Mouse (Mus musculus): Measurements from ENCODE around the gene Uvrag.

Gene Uvrag

DNA sequence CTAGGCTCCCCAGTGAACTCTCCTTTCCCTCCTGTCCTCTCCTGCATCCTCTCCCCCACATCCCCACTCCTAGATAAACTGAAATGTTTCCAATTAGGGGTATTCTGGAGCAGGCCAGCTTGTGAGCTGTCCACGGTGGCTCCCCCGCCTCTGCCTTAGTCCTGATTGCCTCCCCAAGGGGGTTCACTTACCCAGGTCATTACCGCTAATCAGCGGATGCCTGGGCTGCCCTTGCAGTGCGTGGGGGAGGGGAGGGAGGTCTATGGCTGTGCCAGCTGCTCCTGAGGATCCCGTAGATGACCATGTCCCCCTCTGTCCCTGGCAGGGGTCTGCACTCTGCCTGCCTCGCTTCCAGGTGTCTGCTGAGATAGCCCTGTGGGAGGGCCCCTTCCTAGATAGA is 297.3 kb downstream of the Uvrag start:
- no peak for DNase-seq (ENCODE audit: low spot score)

- DNase-seq (ENCODE audit: low spot score) = no peak
Measured at GRCm38 (mm10) chr7:98842997-98843396, 297.9 kb downstream of the Uvrag start.

DNA sequence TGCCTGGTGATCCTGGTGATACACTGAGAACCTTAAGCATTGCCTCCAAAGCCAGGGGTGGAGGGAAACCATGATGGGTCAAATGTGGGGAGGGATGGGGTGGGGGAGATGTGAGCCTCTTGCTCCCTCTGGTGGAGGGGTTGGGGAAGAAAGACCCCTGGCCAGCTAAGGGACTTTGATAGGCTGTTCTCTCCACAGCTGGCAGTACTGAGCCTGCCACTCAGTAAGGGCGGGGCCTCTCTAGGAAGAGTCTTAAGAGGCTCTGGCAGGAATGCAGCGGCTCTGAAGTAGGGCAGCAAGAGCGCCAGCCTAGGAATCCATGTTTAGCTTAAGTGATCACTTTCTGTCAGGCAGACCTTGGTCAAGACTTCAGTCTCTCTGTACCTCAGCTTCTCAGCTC is 299.1 kb downstream of the Uvrag start:
- no peak for DNase-seq (ENCODE audit: low spot score)

DNA sequence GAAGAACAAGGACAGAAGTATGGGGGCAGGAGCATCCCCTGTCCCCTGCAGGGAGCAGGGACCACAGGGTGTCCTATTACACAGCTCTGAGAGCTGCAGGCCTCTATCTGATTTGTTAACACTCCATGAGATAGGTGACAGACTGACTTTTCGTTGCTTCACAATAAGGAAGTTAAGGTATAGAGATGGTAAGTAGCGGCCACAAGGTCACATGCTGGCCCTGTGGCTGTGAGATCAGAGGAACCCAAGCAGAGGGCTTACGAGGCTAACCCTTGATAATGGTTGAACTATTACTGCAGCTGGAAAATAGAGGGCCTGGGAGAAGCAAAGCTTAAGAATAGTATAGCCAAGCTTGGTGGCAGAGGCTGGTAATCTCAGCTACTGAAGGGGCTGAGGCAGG is 300.2 kb downstream of the Uvrag start:
- DNase-seq (ENCODE audit: low spot score) = no peak

DNA sequence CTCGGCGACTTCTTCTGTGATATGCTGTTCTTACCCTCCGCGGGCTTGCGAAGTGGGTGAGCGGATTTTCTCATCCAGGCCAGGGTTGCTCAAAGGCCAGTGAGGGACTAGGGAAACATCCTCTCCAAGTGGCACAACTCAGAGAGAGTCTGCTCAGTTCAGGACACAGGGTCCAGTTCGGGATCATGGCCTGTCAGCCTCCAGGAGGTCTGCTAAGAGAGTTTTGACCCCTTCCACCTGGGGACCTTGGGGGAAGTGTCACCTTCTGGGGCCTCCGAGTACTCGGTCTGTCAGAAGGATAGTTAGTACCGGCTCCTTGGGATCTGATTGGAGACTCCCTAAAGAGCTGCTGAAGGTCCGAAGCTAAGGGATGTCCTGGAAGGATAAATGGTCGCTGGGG is 301.6 kb downstream of the Uvrag start:
- no peak for DNase-seq (ENCODE audit: low spot score)

GRCm38 (mm10) chr7:98838729-98839141 is 302.2 kb downstream of the Uvrag start:
- DNase-seq (ENCODE audit: low spot score) = no peak

- no peak for DNase-seq (ENCODE audit: low spot score)
Measured at GRCm38 (mm10) chr7:98837901-98838300, 303.0 kb downstream of the Uvrag start.

GRCm38 (mm10) chr7:98836646-98837045 is 304.3 kb downstream of the Uvrag start:
- DNase-seq (ENCODE audit: low spot score) = no peak

- DNase-seq (ENCODE audit: low spot score) = no peak
Measured at GRCm38 (mm10) chr7:98835519-98836441, 305.2 kb downstream of the Uvrag start.

Data from layer of hippocampus, adult 9-10 months (tissue).